Comparison of ENCODE assay signal across 9 mouse cellular contexts in genomic region chr16:37776166-37776859, GRCm38 (mm10). TPM values are rescaled to one million over a fixed set of nuclear protein-coding genes. Genes with fewer than 3 reads are reported as not detected.
DNase-seq lines count a peak whose midpoint lies in the region; ATAC-seq and TF ChIP-seq lines count a peak whose summit lies in the region.
"Had no signal": no experiment of that assay in that cellular context is flagged by ENCODE, and none has a peak within 500 bp of the region (broad histone marks: within the 10 kb centered on the region; RNA-seq: fewer than 3 reads in every experiment).

No protein-coding gene starts in this region.

- H3K27me3 ChIP-seq in heart, embryonic 10.5 days (ENCODE audit: insufficient read depth, poor library complexity, severe bottlenecking): no peaks in the 10 kb centered on the region
- no peaks in the 10 kb centered on the region for H3K27me3 ChIP-seq in heart, embryonic 16.5 days (ENCODE audit: control insufficient read depth, insufficient read depth, low read length)
- peaks cover 15% of the 10 kb centered on the region for H3K27me3 ChIP-seq in liver, embryonic 16.5 days (ENCODE audit: control insufficient read depth, insufficient read depth, low read depth, low read length)

- DNase-seq in heart, embryonic 10.5 days (ENCODE audit: low spot score): no peak
- DNase-seq in heart, postnatal 4 days: no peak
- DNase-seq in ES-E14 (ENCODE audit: low read depth, low spot score): no peak
- DNase-seq in right cerebral cortex, postnatal 25 days: no peak
- DNase-seq in ovary, adult 18-20 months (ENCODE audit: low spot score): no peak
- no peak for DNase-seq in right cerebral cortex, postnatal 10 days (ENCODE audit: low spot score in 2 of 2)
- DNase-seq: cerebellum, adult 9-10 months had no signal

- H3K4me1 ChIP-seq in heart, embryonic 10.5 days: peaks cover 30% of the 10 kb centered on the region
- H3K4me1 ChIP-seq in ES-E14 (ENCODE audit: control insufficient read depth in 2 of 2, insufficient read depth in 2 of 2, low read length in 2 of 2, poor library complexity in 1 of 2): peaks cover 9% of the 10 kb centered on the region in 2 experiments; a peak in 3 of 4 replicates
- H3K4me1 ChIP-seq in heart, embryonic 16.5 days (ENCODE audit: control insufficient read depth, insufficient read depth, low read length): peaks cover 19% of the 10 kb centered on the region
- H3K4me1 ChIP-seq in liver, embryonic 16.5 days (ENCODE audit: control insufficient read depth, low read depth, low read length): no peaks in the 10 kb centered on the region

- H3K4me2 ChIP-seq in heart, embryonic 16.5 days (ENCODE audit: low read depth, low read length): peak overlapping the region; percentile 62
- H3K4me2 ChIP-seq in liver, embryonic 16.5 days (ENCODE audit: low read depth, low read length): peak overlapping the region; percentile 59

- H3K9me3 ChIP-seq in heart, embryonic 10.5 days: no peaks in the 10 kb centered on the region
- no peaks in the 10 kb centered on the region for H3K9me3 ChIP-seq in ES-E14 (ENCODE audit: control insufficient read depth, insufficient read depth, low read depth, low read length)
- no peaks in the 10 kb centered on the region for H3K9me3 ChIP-seq in heart, embryonic 16.5 days (replicated peaks; ENCODE audit: control insufficient read depth, low read length)
- no peaks in the 10 kb centered on the region for H3K9me3 ChIP-seq in liver, embryonic 16.5 days (replicated peaks; ENCODE audit: control insufficient read depth, low read length)

- in situ Hi-C loops in ES-E14 (cut with MboI; ENCODE audit: low sequenced_read_pairs in 2 of 2, unreplicated experiment in 2 of 2): no loop called here

- no peak overlapping the region for H3K9ac ChIP-seq in ES-E14 (ENCODE audit: insufficient read depth, low read depth, low read length, poor library complexity, severe bottlenecking)
- peak overlapping the region; percentile 91 for H3K9ac ChIP-seq in heart, embryonic 16.5 days (ENCODE audit: low read length)
- no peak overlapping the region; the same call in 1 of the 2 replicates for H3K9ac ChIP-seq in liver, embryonic 16.5 days (ENCODE audit: low read depth, low read length)

- peak overlapping the region; percentile 83 for H3K4me3 ChIP-seq in heart, embryonic 10.5 days
- peak overlapping the region; percentile 75 to 93 for H3K4me3 ChIP-seq in ES-E14 (ENCODE audit: insufficient read depth in 1 of 2, low read depth in 1 of 2, low read length in 2 of 2, poor library complexity in 1 of 2, severe bottlenecking in 1 of 2)
- peak overlapping the region; percentile 83 for H3K4me3 ChIP-seq in heart, embryonic 16.5 days (ENCODE audit: low read length)
- H3K4me3 ChIP-seq in liver, embryonic 16.5 days (ENCODE audit: low read depth, low read length): peak overlapping the region; percentile 54

- H3K36me3 ChIP-seq in heart, embryonic 10.5 days: peaks cover 17% of the 10 kb centered on the region
- no peaks in the 10 kb centered on the region for H3K36me3 ChIP-seq in ES-E14 (ENCODE audit: control insufficient read depth, insufficient read depth, low read length, poor library complexity, severe bottlenecking)
- H3K36me3 ChIP-seq in heart, embryonic 16.5 days (ENCODE audit: control insufficient read depth, insufficient read depth): 0 out of 2 replicates have a peak, but pooled peaks cover 4% of the 10 kb centered on the region
- H3K36me3 ChIP-seq in liver, embryonic 16.5 days (ENCODE audit: control insufficient read depth, insufficient read depth): no peaks in the 10 kb centered on the region

- 0 out of 2 replicates have a peak, but pooled peaks have one; percentile 12 for ATAC-seq in heart, embryonic 16.5 days (replicated peaks; ENCODE audit: extremely low read depth, insufficient read depth, low FRiP score)
- no peak for ATAC-seq in liver, embryonic 16.5 days (ENCODE audit: low read depth)

- WGBS in heart, embryonic 10.5 days: 26% methylated on average over 14 of the region's 14 CpGs
- WGBS in heart, embryonic 16.5 days: 32% methylated on average over 14 of the region's 14 CpGs
- 23% methylated on average over 13 of the region's 14 CpGs for WGBS in liver, embryonic 16.5 days (ENCODE audit: insufficient replicate concordance)

- H3K27ac ChIP-seq in heart, embryonic 10.5 days: peak overlapping the region; percentile 95
- H3K27ac ChIP-seq in ES-E14 (ENCODE audit: insufficient read depth, low read depth, low read length, poor library complexity, severe bottlenecking): no peak overlapping the region
- no peak overlapping the region; the same call in 1 of the 2 replicates for H3K27ac ChIP-seq in heart, embryonic 16.5 days (ENCODE audit: low read length)
- no peak overlapping the region for H3K27ac ChIP-seq in liver, embryonic 16.5 days (ENCODE audit: low read length)

TF ChIP-seq in ES-E14, 5 proteins besides CTCF, POLR2A, EP300 and RAD21:
- TF ChIP-seq MAFK (IDR thresholded peaks at IDR 0.05; ENCODE audit: insufficient read depth, low read depth, low read length): no peak
- TF ChIP-seq CHD2 (IDR thresholded peaks at IDR 0.05; ENCODE audit: low read depth, low read length): no peak
- TF ChIP-seq HCFC1 (IDR thresholded peaks at IDR 0.05; ENCODE audit: borderline replicate concordance, insufficient read depth, low read length): no peak
- no peak for TF ChIP-seq ZC3H11A (IDR thresholded peaks at IDR 0.05; ENCODE audit: borderline replicate concordance, low read depth, low read length)
- TF ChIP-seq ZNF384 (IDR thresholded peaks at IDR 0.05; ENCODE audit: low read depth, low read length): no peak

RNA-seq across cellular contexts. Expression of gene Fstl1, which starts 0.4 kb away (rescaled TPM):
- 312 and 372 TPM in 2 replicates for polyA plus RNA-seq in heart, embryonic 10.5 days (2016; fragmentation: Nextera tagmentation; extraction: Ambion mirVana)
- total RNA-seq in heart, postnatal 4 days (2021): 100 to 1,000 TPM; 457 to 460 TPM
- total RNA-seq in ES-E14 (2012; rRNA removed): 80.6 and 87.6 TPM in 2 replicates
- polyA plus RNA-seq in heart, embryonic 16.5 days (2015; fragmentation: Nextera tagmentation; extraction: Ambion mirVana): 420 and 441 TPM in 2 replicates
- 18.1 and 21.5 TPM in 2 replicates for polyA plus RNA-seq in liver, embryonic 16.5 days (2015; fragmentation: Nextera tagmentation; extraction: Ambion mirVana)

Comparison
In these comparisons a context has a peak if more than half of its experiments do, and no peak if none do; other contexts are left out.
1. RNA of gene Fstl1, which starts 0.4 kb away (polyA plus RNA-seq): 420 to 441 TPM in heart, embryonic 16.5 days and 312 to 372 TPM in heart, embryonic 10.5 days; 18.1 to 21.5 TPM in liver, embryonic 16.5 days; every median in the first group is over 10 times any median in the second.
2. Peak in every context shown above with its lines, with median percentiles within 50 percentile points of each other: H3K4me3 ChIP-seq.